ENCODE assay signal across 12 mouse cellular contexts in the genomic region with DNA sequence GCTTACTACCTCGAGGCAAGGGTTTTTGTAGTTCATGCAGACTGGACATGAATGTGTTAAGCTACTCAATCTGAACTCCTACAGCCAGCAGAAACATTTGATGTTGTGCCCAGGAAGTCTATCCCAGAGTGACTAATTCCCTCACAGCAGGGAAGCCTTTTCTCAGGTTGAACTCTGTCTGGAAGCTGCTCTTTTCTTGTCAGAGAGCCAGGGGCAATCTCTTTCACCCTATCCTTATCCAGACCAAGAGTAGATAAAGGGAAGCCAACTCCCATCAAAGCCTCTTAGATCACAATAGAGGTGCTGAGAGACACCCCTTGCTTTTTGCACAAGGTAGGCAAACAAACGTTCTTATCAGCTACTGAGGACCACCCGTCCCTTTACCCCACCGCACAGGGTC.
DNase-seq lines count a peak whose midpoint lies in the region; ATAC-seq lines count a peak whose summit lies in the region.
"Had no signal": no experiment of that assay in that cellular context is flagged by ENCODE, and none has a peak within 500 bp of the region (broad histone marks: within the 10 kb centered on the region; RNA-seq: fewer than 3 reads in every experiment).

No protein-coding gene starts in this region.

- H3K9me3 ChIP-seq in kidney, embryonic 15.5 days (replicated peaks), result no peaks in the 10 kb centered on the region
- H3K9me3 ChIP-seq: heart, embryonic 10.5 days; limb, embryonic 13.5 days had no signal

- DNase-seq in adrenal gland, adult 2 months, result peak; percentile 52
- DNase-seq in adrenal gland, postnatal 4 days (ENCODE audit: low spot score in 2 of 2), result no peak
- no peak for DNase-seq in kidney, adult 11 months
- peak; percentile 23 for DNase-seq in adrenal gland, postnatal 10 days
- DNase-seq in lung, postnatal 25 days (ENCODE audit: low spot score), result peak; percentile 3
- no peak for DNase-seq in frontal cortex, adult 2 months (ENCODE audit: extremely low spot score in 1 of 2, low spot score in 1 of 2)
- DNase-seq in left cerebral cortex, adult 11 months (ENCODE audit: low spot score), result no peak
- DNase-seq: cerebellum, adult 18-20 months had no signal

- H3K4me2 ChIP-seq in kidney, embryonic 15.5 days, result no peak overlapping the region
- H3K4me2 ChIP-seq: limb, embryonic 13.5 days had no signal

- H3K27me3 ChIP-seq in kidney, embryonic 15.5 days, result no peaks in the 10 kb centered on the region
- H3K27me3 ChIP-seq: limb, embryonic 13.5 days had no signal

- WGBS in kidney, embryonic 15.5 days, result 37% methylated on average over 4 of the region's 4 CpGs

- H3K27ac ChIP-seq in kidney, embryonic 15.5 days, result peak overlapping the region; percentile 3; the same call in 1 of the 2 replicates
- H3K27ac ChIP-seq: heart, embryonic 10.5 days; limb, embryonic 13.5 days had no signal

- no peak overlapping the region for H3K9ac ChIP-seq in kidney, embryonic 15.5 days
- H3K9ac ChIP-seq: limb, embryonic 13.5 days had no signal

- H3K36me3 ChIP-seq in kidney, embryonic 15.5 days, result no peaks in the 10 kb centered on the region
- H3K36me3 ChIP-seq: heart, embryonic 10.5 days; limb, embryonic 13.5 days had no signal

- peaks cover 7% of the 10 kb centered on the region for H3K4me1 ChIP-seq in kidney, embryonic 15.5 days

- no peak overlapping the region for H3K4me3 ChIP-seq in kidney, embryonic 15.5 days (replicated peaks)
- H3K4me3 ChIP-seq: erythroblast, embryonic 14.5 days; heart, embryonic 10.5 days; limb, embryonic 13.5 days had no signal

- ATAC-seq in kidney, embryonic 15.5 days (replicated peaks; ENCODE audit: low FRiP score), result peak; percentile 58; the same call in 1 of the 2 replicates

Comparison
In these comparisons a context has a peak if more than half of its experiments do, and no peak if none do; other contexts are left out.
1. DNase-seq: peak in adrenal gland, adult 2 months (single experiment), adrenal gland, postnatal 10 days (single experiment) and lung, postnatal 25 days (single experiment); none in adrenal gland, postnatal 4 days (0 of 2), kidney, adult 11 months (single experiment), frontal cortex, adult 2 months (0 of 2) and left cerebral cortex, adult 11 months (single experiment).